Mouse (Mus musculus) embryonic facial prominence, embryonic 11.5 days (tissue): ENCODE measurements at regions not wholly inside any gene's neighbourhood (a gene's known extent, or its start where the extent isn't known, plus 50 kb on each side); places are given as distances from the start of the nearest gene placed in this dataset.
"Not testable (repeated sequence)": the region's sequence is repeated elsewhere in the genome, so short reads cannot be mapped to it uniquely, and the experiment has no call there.

Source experiments
- ATAC-seq: fragments of 200-750 bp; cut with Nextera tagmentation; replicated peaks from 2 replicates; pipeline ENCODE4 v1.8.0; 2017; ENCODE audit warnings: low read depth; ENCODE audit not compliant: insufficient number of reproducible peaks, low FRiP score, low TSS enrichment
- DNase-seq: peaks from one replicate; pipeline ENCODE4 v3.0.0-alpha.2; 2015; ENCODE audit warnings: low spot score
- H3K27ac ChIP-seq: fragments of 300-500 bp; sonication (generic); replicated peaks from 2 replicates; pipeline ENCODE4 v1.5.1; 2014; ENCODE audit warnings: mild to moderate bottlenecking, low read depth, low read length, control low read depth
- H3K27me3 ChIP-seq: fragments of 300-500 bp; sonication (generic); 2 replicates; pipeline ENCODE4 v1.6.1; 2014; ENCODE audit warnings: mild to moderate bottlenecking, low read length, moderate library complexity, mixed read lengths; ENCODE audit not compliant: control insufficient read depth, insufficient read depth
- H3K36me3 ChIP-seq: fragments of 300-500 bp; sonication (generic); replicated peaks from 2 replicates; pipeline ENCODE4 v1.6.1; 2014; ENCODE audit warnings: low read depth, mild to moderate bottlenecking, low read length, moderate library complexity, mixed read lengths; ENCODE audit not compliant: control insufficient read depth, insufficient read depth
- H3K4me1 ChIP-seq: fragments of 300-500 bp; sonication (generic); 2 replicates; pipeline ENCODE4 v1.6.1; 2014; ENCODE audit warnings: low read length, mixed read lengths; ENCODE audit not compliant: control insufficient read depth, insufficient read depth
- H3K4me2 ChIP-seq: fragments of 300-500 bp; sonication (generic); 2 replicates; pipeline ENCODE4 v1.6.1; 2014; ENCODE audit warnings: low read depth, mild to moderate bottlenecking, control low read depth, low read length, moderate library complexity
- H3K4me3 ChIP-seq: fragments of 300-500 bp; sonication (generic); 2 replicates; pipeline ENCODE4 v1.5.1; 2014; ENCODE audit warnings: low read depth, low read length, control low read depth
- H3K9ac ChIP-seq: fragments of 300-500 bp; sonication (generic); replicated peaks from 2 replicates; pipeline ENCODE4 v1.6.1; 2014; ENCODE audit warnings: mild to moderate bottlenecking, control low read depth, low read length
- H3K9me3 ChIP-seq: fragments of 300-500 bp; sonication (generic); replicated peaks from 2 replicates; pipeline ENCODE4 v1.6.1; 2016; ENCODE audit warnings: mild to moderate bottlenecking, low read length, inconsistent platforms, mixed read lengths; ENCODE audit not compliant: control insufficient read depth
- WGBS: fragments of 180-500 bp; shearing (Covaris S2); extraction: QIAGEN DNeasy Blood & Tissue Kit; methylation state at CpG from one replicate; pipeline ENCODE4 v1.1.7; 2014; 5-methylcytosine and 5-hydroxymethylcytosine counted together

DNA sequence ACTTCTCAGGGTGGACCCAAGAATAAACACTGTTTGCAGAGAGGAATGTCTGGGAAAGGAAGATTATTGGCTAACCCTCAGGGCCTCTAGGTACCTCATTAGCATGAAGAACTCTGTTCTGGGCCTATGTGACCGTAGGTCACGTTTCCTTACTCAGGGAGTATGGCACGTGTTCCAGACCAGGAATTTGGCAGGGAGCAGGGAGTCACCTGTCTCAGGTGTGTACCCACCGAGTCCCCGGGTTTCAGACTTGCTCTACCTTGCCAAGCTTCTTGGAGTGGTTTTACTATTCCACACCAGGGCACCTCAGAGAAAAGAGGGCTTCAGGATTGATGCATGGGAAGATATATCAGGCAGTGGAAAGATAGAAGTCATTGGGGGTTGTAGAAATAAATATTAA, 169.6 kb upstream of the Peli2 start:
- 84% methylated on average over 5 of the region's 5 CpGs for whole genome bisulfite sequencing

DNA sequence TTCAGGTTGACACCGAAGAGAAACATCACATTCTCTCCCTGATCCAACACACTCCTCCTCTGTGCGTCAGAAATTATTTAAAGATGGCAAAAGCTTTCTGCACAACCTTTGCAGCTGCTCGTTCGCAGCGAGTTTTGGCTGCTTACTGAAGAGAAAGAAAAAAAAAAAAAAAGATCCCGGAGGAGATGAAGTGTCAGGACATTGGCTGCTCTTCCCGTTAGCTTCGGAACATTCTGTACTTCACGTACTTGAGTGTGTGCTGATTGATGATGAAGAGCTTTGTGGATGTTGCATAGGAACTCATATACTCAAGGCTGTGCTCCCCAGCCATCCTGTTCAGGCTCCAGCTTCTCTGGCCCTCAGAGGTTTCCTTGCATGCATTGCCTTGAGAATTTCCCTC, 162.5 kb upstream of the Peli2 start:
- H3K4me3 ChIP-seq: no peak overlapping the region
- H3K9ac ChIP-seq: no peak overlapping the region
- WGBS: 88% methylated on average over 9 of the region's 9 CpGs
- H3K27ac ChIP-seq: no peak overlapping the region
- H3K4me2 ChIP-seq: no peak overlapping the region
- ATAC-seq (no peak), DNase-seq (no peak)
- H3K27me3 ChIP-seq: no peaks in the 10 kb centered on the region
- H3K9me3 ChIP-seq: no peaks in the 10 kb centered on the region
- H3K4me1 ChIP-seq: no peaks in the 10 kb centered on the region
- no peaks in the 10 kb centered on the region for H3K36me3 ChIP-seq

More for the DNA sequence above, 169.6 kb upstream of the Peli2 start:
- no peaks in the 10 kb centered on the region for H3K27me3 ChIP-seq
- ATAC-seq (no peak), DNase-seq (no peak)
- H3K27ac ChIP-seq: no peak overlapping the region
- no peak overlapping the region for H3K9ac ChIP-seq
- no peak overlapping the region for H3K4me2 ChIP-seq
- H3K9me3 ChIP-seq: no peaks in the 10 kb centered on the region
- H3K36me3 ChIP-seq: no peaks in the 10 kb centered on the region
- H3K4me3 ChIP-seq: no peak overlapping the region
- H3K4me1 ChIP-seq: no peaks in the 10 kb centered on the region

- 63% methylated on average over 12 of the region's 12 CpGs for WGBS
- Histone ChIP-seq H3K4me3 (no peak overlapping the region), H3K36me3 (no peaks in the 10 kb centered on the region), H3K9ac (no peak overlapping the region), H3K27ac (no peak overlapping the region), H3K9me3 (no peaks in the 10 kb centered on the region), H3K4me2 (no peak overlapping the region), H3K27me3 (no peaks in the 10 kb centered on the region), H3K4me1 (no peaks in the 10 kb centered on the region)
- no peak for DNase-seq
- ATAC-seq: no peak
These were observed 161.0 kb upstream of the Peli2 start for GRCm38 (mm10) chr14:47959366-47960280.

DNA sequence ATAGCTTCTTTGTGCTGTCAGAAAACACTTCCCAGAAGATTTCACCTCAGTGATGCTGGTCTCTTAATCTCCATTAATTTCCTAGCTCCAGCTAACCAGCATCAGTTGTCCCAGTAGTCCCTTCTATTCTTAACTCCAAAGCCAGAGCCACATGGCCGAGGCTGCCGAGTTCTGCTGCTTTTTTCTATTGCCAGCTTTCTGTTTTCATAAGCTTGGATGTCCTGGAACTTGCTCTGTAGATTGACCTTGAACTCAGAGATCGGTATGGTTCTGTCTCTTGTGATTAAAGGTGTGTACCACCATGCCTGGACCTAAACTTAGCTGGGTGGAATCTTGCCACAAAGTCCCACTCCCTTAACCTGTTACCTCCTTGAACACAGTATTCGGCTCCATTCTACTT, 155.8 kb upstream of the Peli2 start:
- H3K27me3 ChIP-seq, H3K9me3 ChIP-seq, H3K36me3 ChIP-seq, ATAC-seq, H3K4me3 ChIP-seq, H3K27ac ChIP-seq, DNase-seq, H3K9ac ChIP-seq, H3K4me2 ChIP-seq, H3K4me1 ChIP-seq: not testable (repeated sequence)
- 85% methylated on average over 4 of the region's 4 CpGs for WGBS

GRCm38 (mm10) chr14:47969871-47970270, 150.8 kb upstream of the Peli2 start:
- H3K27ac ChIP-seq: no peak overlapping the region
- no peak overlapping the region for H3K4me3 ChIP-seq
- H3K9me3 ChIP-seq: no peaks in the 10 kb centered on the region
- no peaks in the 10 kb centered on the region for H3K36me3 ChIP-seq
- H3K4me1 ChIP-seq: no peaks in the 10 kb centered on the region
- no peaks in the 10 kb centered on the region for H3K27me3 ChIP-seq
- 54% methylated on average over 1 of the region's 1 CpGs for WGBS
- H3K9ac ChIP-seq: no peak overlapping the region
- DNase-seq (no peak), ATAC-seq (no peak)
- no peak overlapping the region for H3K4me2 ChIP-seq

DNA sequence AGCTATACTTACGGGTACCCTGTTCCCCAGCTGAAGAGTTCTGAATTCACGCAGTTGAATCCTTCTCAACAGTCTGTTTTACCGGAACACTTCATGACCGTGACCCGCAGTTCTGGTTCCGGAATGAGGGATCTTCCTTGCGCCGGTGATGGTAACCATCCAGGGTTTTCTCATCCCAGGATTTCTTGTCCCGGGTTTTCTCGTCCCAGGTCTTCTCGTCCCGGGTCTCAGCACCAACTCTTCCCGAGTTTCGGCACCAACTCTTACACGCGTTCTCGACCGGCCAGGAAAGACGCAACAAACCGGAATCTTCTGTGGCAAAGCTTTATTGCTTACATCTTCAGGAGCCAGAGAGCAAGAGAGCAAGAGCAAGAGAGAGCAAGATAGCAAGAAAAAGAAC, 147.5 kb upstream of the Peli2 start:
- not testable (repeated sequence) for H3K9ac ChIP-seq, H3K4me3 ChIP-seq, DNase-seq, H3K27me3 ChIP-seq, H3K36me3 ChIP-seq, H3K4me2 ChIP-seq, ATAC-seq, H3K9me3 ChIP-seq, H3K27ac ChIP-seq, H3K4me1 ChIP-seq
- WGBS: 93% methylated on average over 20 of the region's 20 CpGs

- no peak overlapping the region for H3K4me2 ChIP-seq
- no peak overlapping the region for H3K9ac ChIP-seq
- H3K36me3 ChIP-seq: no peaks in the 10 kb centered on the region
- H3K27me3 ChIP-seq: no peaks in the 10 kb centered on the region
- no peak overlapping the region for H3K27ac ChIP-seq
- H3K4me1 ChIP-seq: no peaks in the 10 kb centered on the region
- DNase-seq: no peak
- no peaks in the 10 kb centered on the region for H3K9me3 ChIP-seq
- no peak for ATAC-seq
- no peak overlapping the region for H3K4me3 ChIP-seq
- 72% methylated on average over 3 of the region's 3 CpGs for WGBS
These were observed 137.5 kb upstream of the Peli2 start for GRCm38 (mm10) chr14:47982993-47983740.

- no peak; the same call in 1 of the 2 replicates for ATAC-seq
- H3K9ac ChIP-seq: no peak overlapping the region
These were observed 134.1 kb upstream of the Peli2 start for GRCm38 (mm10) chr14:47986483-47986882.

More at GRCm38 (mm10) chr14:47986483-47986882, 134.1 kb upstream of the Peli2 start:
- no peak overlapping the region for H3K4me3 ChIP-seq
- no peaks in the 10 kb centered on the region for H3K27me3 ChIP-seq
- DNase-seq: peak; percentile 58
- no peak overlapping the region for H3K4me2 ChIP-seq
- no peaks in the 10 kb centered on the region for H3K36me3 ChIP-seq
- no peaks in the 10 kb centered on the region for H3K4me1 ChIP-seq
- WGBS: 8% methylated on average over 3 of the region's 3 CpGs
- H3K9me3 ChIP-seq: no peaks in the 10 kb centered on the region
- no peak overlapping the region for H3K27ac ChIP-seq
